Comparison of ENCODE assay signal across 9 mouse cellular contexts in the genomic region with DNA sequence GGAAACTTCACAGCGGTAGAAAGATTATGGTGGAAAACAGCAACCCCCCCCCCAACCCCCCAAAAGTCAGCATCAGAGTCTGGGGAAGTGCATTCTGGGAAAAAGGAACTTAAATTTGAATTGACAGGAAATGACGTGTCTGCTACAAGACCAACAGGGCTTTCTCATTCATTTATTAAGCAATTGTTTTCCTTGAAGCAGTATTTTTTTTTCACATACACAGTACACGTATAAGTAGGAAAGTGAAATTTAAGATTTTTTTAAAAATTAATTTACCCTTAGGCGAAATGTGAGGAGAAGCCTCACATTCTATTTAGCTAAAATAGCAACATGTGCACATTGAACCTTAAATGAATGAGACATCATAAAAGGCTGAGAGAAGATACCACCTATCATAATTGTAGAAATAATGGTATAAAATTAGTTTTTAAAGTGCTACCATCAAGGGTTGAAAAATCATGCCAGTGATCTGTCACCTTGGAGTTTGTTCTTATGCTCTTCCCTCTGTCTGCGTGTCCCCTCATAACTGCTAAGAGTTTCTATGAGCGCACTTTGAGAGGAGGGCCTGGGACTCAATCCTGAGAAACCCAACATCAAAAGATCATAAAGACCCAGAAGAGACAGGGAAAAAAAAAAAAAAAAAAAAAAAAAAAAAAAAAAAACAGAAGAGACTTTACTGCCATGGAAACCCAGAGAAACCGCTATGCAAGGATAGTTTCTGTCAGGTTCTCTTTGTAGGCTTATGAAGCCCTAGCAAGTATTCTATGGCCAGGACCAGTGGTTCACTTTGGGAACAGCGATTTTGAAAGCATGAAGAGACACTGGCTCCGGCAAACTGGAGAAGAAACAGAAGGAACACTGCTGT. TPM values are rescaled to one million over a fixed set of nuclear protein-coding genes. Genes with fewer than 3 reads are reported as not detected.
DNase-seq lines count a peak whose midpoint lies in the region; ATAC-seq and TF ChIP-seq lines count a peak whose summit lies in the region.
"Had no signal": no experiment of that assay in that cellular context is flagged by ENCODE, and none has a peak within 500 bp of the region (broad histone marks: within the 10 kb centered on the region; RNA-seq: fewer than 3 reads in every experiment).

No protein-coding gene starts in this region.

- peak overlapping the region; percentile 48 for H3K4me2 ChIP-seq in embryonic facial prominence, embryonic 14.5 days (ENCODE audit: low read depth, low read length)
- H3K4me2 ChIP-seq in intestine, postnatal 0 days (replicated peaks; ENCODE audit: low read depth), result peak overlapping the region; percentile 56
- peak overlapping the region; percentile 32 for H3K4me2 ChIP-seq in myocyte (ENCODE audit: low read depth)

- 79% methylated on average over 9 of the region's 9 CpGs for WGBS in embryonic facial prominence, embryonic 14.5 days
- WGBS in intestine, postnatal 0 days, result 79% methylated on average over 9 of the region's 9 CpGs

- no peaks in the 10 kb centered on the region for H3K4me1 ChIP-seq in embryonic facial prominence, embryonic 14.5 days (ENCODE audit: control insufficient read depth, insufficient read depth, low read length)
- H3K4me1 ChIP-seq in intestine, postnatal 0 days (replicated peaks; ENCODE audit: control insufficient read depth, insufficient read depth, low read length), result no peaks in the 10 kb centered on the region

- H3K79me2 ChIP-seq in myocyte (ENCODE audit: control insufficient read depth, insufficient read depth), result no peaks in the 10 kb centered on the region

- TF ChIP-seq POLR2A in myocyte (IDR thresholded peaks at IDR 0.05; ENCODE audit: insufficient read length, low read depth), result no peak

- 0 out of 2 replicates have a peak overlapping the region, but pooled peaks have one; percentile 21 for H3K9ac ChIP-seq in embryonic facial prominence, embryonic 14.5 days (ENCODE audit: low read depth, low read length)
- no peak overlapping the region for H3K9ac ChIP-seq in intestine, postnatal 0 days (ENCODE audit: low read depth, low read length)

- no peak for DNase-seq in layer of hippocampus, adult 2 months (ENCODE audit: low spot score in 2 of 2)
- no peak for DNase-seq in layer of hippocampus, postnatal 25 days (ENCODE audit: extremely low spot score in 1 of 2, low spot score in 1 of 2)
- DNase-seq in embryonic facial prominence, embryonic 14.5 days (ENCODE audit: low spot score), result no peak
- no peak for DNase-seq in cerebellum, postnatal 10 days
- DNase-seq in B cell, adult 2 months, result no peak
- DNase-seq in urinary bladder, postnatal 36 days (ENCODE audit: low spot score in 2 of 2), result no peak

- no peak overlapping the region; the same call in 1 of the 2 replicates for H3K27ac ChIP-seq in layer of hippocampus, adult 2 months
- H3K27ac ChIP-seq in embryonic facial prominence, embryonic 14.5 days (replicated peaks; ENCODE audit: low read depth, low read length), result no peak overlapping the region
- H3K27ac ChIP-seq in intestine, postnatal 0 days (ENCODE audit: low read depth, low read length), result peak overlapping the region; percentile 15; the same call in 1 of the 2 replicates

- no peak for ATAC-seq in embryonic facial prominence, embryonic 14.5 days (ENCODE audit: low read depth)
- ATAC-seq in intestine, postnatal 0 days, result peak; percentile 9; the same call in 1 of the 2 replicates

- no peaks in the 10 kb centered on the region for H3K27me3 ChIP-seq in embryonic facial prominence, embryonic 14.5 days (replicated peaks; ENCODE audit: control insufficient read depth, insufficient read depth, low read length)
- no peaks in the 10 kb centered on the region for H3K27me3 ChIP-seq in intestine, postnatal 0 days (replicated peaks; ENCODE audit: control insufficient read depth, insufficient read depth, low read length)
- no peaks in the 10 kb centered on the region for H3K27me3 ChIP-seq in myocyte (ENCODE audit: control insufficient read depth, insufficient read depth, insufficient read length)

- H3K9me3 ChIP-seq in embryonic facial prominence, embryonic 14.5 days (ENCODE audit: control insufficient read depth, low read length), result no peaks in the 10 kb centered on the region
- no peaks in the 10 kb centered on the region for H3K9me3 ChIP-seq in intestine, postnatal 0 days (ENCODE audit: control insufficient read depth)

- TF ChIP-seq CTCF in layer of hippocampus, adult 2 months (conservative IDR thresholded peaks at IDR 0.05), result no peak
- TF ChIP-seq CTCF in intestine, postnatal 0 days (IDR thresholded peaks at IDR 0.05; ENCODE audit: low read depth), result no peak

- H3K36me3 ChIP-seq in embryonic facial prominence, embryonic 14.5 days (ENCODE audit: control insufficient read depth, insufficient read depth, low read length), result no peaks in the 10 kb centered on the region
- no peaks in the 10 kb centered on the region for H3K36me3 ChIP-seq in intestine, postnatal 0 days (ENCODE audit: control insufficient read depth, insufficient read depth)
- no peaks in the 10 kb centered on the region for H3K36me3 ChIP-seq in myocyte (ENCODE audit: control insufficient read depth, insufficient read depth)

- no peak overlapping the region for H3ac ChIP-seq in myocyte (ENCODE audit: control insufficient read depth, insufficient read length)

- peak overlapping the region; percentile 50 for H3K4me3 ChIP-seq in layer of hippocampus, adult 2 months
- peak overlapping the region; percentile 34 for H3K4me3 ChIP-seq in embryonic facial prominence, embryonic 14.5 days (ENCODE audit: low read depth, low read length)
- H3K4me3 ChIP-seq in intestine, postnatal 0 days (ENCODE audit: low read depth, low read length), result peak overlapping the region; percentile 17; the same call in 1 of the 2 replicates
- no peak overlapping the region for H3K4me3 ChIP-seq in myocyte

TF ChIP-seq in myocyte, 11 proteins besides CTCF, POLR2A, EP300 and RAD21:
- TF ChIP-seq E2F4 (IDR thresholded peaks at IDR 0.05; ENCODE audit: insufficient read depth) (no peak), REST (IDR thresholded peaks at IDR 0.05; ENCODE audit: insufficient read depth, insufficient read length) (no peak), POLR2AphosphoS2 (IDR thresholded peaks at IDR 0.05; ENCODE audit: insufficient read length, low read depth) (no peak), MYOD1 (IDR thresholded peaks at IDR 0.05; ENCODE audit: control insufficient read depth in 1 of 3, insufficient read length in 2 of 3, low read depth in 2 of 3) (no peak), CEBPB (IDR thresholded peaks at IDR 0.05; ENCODE audit: insufficient read depth, poor library complexity, severe bottlenecking) (no peak), MYOG (IDR thresholded peaks at IDR 0.05; ENCODE audit: control insufficient read depth in 1 of 3, insufficient read depth in 1 of 3, insufficient read length in 2 of 3, low read depth in 2 of 3) (no peak), SRF (IDR thresholded peaks at IDR 0.05; ENCODE audit: control insufficient read depth, insufficient read length, low read depth) (no peak), USF1 (IDR thresholded peaks at IDR 0.05; ENCODE audit: low read depth) (no peak), MAX (IDR thresholded peaks at IDR 0.05; ENCODE audit: low read depth) (no peak), TCF12 (IDR thresholded peaks at IDR 0.05; ENCODE audit: insufficient read depth, poor library complexity, severe bottlenecking) (no peak), TCF3 (IDR thresholded peaks at IDR 0.05; ENCODE audit: insufficient read length, low read depth) (no peak)

RNA-seq across cellular contexts. Expression of a gene that starts 21.7 kb away (rescaled TPM):
- total RNA-seq in layer of hippocampus, adult 2 months (2021), result not detected
- not detected for total RNA-seq in layer of hippocampus, postnatal 25 days (2021)
- polyA plus RNA-seq in embryonic facial prominence, embryonic 14.5 days (2014; fragmentation: Nextera tagmentation; extraction: Ambion mirVana), result 1.00 and 2.2 TPM in 2 replicates
- not detected in 2 replicates for polyA plus RNA-seq in intestine, postnatal 0 days (2015; fragmentation: Nextera tagmentation; extraction: Ambion mirVana)
- not detected for polyA plus RNA-seq in myocyte (2012; fragmentation: generic; extraction: Trizol)
- total RNA-seq: hematopoietic stem cell, adult 5-6 weeks had no signal

RNA-seq across cellular contexts. Expression of a gene that starts 47.7 kb away (rescaled TPM):
- not detected for total RNA-seq in layer of hippocampus, adult 2 months (2021)
- total RNA-seq in layer of hippocampus, postnatal 25 days (2021), result not detected
- 0.20 and 0.45 TPM in 2 replicates for polyA plus RNA-seq in embryonic facial prominence, embryonic 14.5 days (2014; fragmentation: Nextera tagmentation; extraction: Ambion mirVana)
- polyA plus RNA-seq in intestine, postnatal 0 days (2015; fragmentation: Nextera tagmentation; extraction: Ambion mirVana), result 6.7 and 7.0 TPM in 2 replicates
- polyA plus RNA-seq in myocyte (2012; fragmentation: generic; extraction: Trizol), result 0.08 TPM
- total RNA-seq: hematopoietic stem cell, adult 5-6 weeks had no signal
